Mouse (Mus musculus): Measurements from ENCODE around the gene Myb.

- TF ChIP-seq CTCF (IDR thresholded peaks at IDR 0.05; ENCODE audit: extremely low read depth, insufficient read length, insufficient replicate concordance, low read depth, low read length) (no peak), POLR2A (IDR thresholded peaks at IDR 0.05; ENCODE audit: low read depth, low read length) (no peak)
These were observed 46.3 kb downstream of the Myb start for GRCm38 (mm10) chr10:21114459-21114858.
